Mouse (Mus musculus): Measurements from ENCODE around the gene Ctps2.

DNA sequence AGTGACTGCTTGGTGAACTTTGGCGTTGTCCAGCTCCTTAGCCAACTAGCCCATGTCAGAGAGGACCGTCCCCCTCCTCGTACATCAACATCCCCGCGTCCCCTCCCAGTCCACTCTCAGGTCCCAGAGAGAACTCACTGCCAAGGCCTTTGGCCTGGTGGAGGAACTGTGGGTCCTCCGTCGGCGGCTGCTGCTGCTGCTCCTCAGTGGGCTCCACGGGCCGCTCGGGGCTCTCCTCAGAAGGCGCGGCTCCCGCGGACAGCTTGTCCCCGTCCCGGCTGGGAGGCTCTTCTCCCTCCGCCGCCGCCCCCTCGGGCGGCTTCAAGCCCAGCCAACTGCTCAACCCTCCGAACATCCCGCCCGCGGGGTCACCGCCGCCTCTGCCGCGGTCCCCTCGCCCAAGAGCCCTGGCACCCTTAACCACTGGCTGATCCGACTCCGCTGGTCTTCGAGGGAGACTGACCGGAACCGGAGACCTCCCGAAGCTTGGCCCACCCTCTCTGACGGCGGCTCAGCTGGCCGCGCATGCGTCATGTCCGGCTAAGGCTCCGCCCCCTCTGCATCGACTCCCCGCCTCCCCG, 13.0 kb upstream of the Ctps2 start, which contains the start of gene Syap1:
- TF ChIP-seq MAFK (IDR thresholded peaks at IDR 0.05; ENCODE audit: borderline replicate concordance, low read depth, low read length) (no peak), USF1 (IDR thresholded peaks at IDR 0.05; ENCODE audit: low read depth, low read length) (0 out of 2 replicates have a peak, but pooled peaks have one; percentile 5), TAL1 (IDR thresholded peaks at IDR 0.05; ENCODE audit: low read length) (no peak), CTCF (IDR thresholded peaks at IDR 0.05 in 2 of 3, conservative IDR thresholded peaks at IDR 0.05 in 1 of 3; ENCODE audit: control insufficient read depth in 1 of 3, insufficient read depth in 1 of 3, low read depth in 2 of 3, low read length in 3 of 3, poor library complexity in 1 of 3, severe bottlenecking in 1 of 3) (no peak), EP300 (IDR thresholded peaks at IDR 0.05; ENCODE audit: low read depth in 1 of 2, low read length in 2 of 2) (no peak), TCF12 (IDR thresholded peaks at IDR 0.05; ENCODE audit: low read depth, low read length) (0 out of 2 replicates have a peak, but pooled peaks have one; percentile 21), TBP (IDR thresholded peaks at IDR 0.05; ENCODE audit: low read depth, low read length) (no peak), ETS1 (IDR thresholded peaks at IDR 0.05; ENCODE audit: low read depth, low read length) (peak; percentile 47), POLR2A (IDR thresholded peaks at IDR 0.05; ENCODE audit: control insufficient read depth in 1 of 2, insufficient read depth in 1 of 2, low read depth in 1 of 2, low read length in 2 of 2, poor library complexity in 1 of 2) (peak; percentile 57 to 71; a peak in 2 of 4 replicates), POLR2AphosphoS5 (IDR thresholded peaks at IDR 0.05; ENCODE audit: borderline replicate concordance, low read depth, low read length) (no peak), RCOR1 (IDR thresholded peaks at IDR 0.05; ENCODE audit: low read depth, low read length) (no peak)
